Mouse (Mus musculus): ENCODE results near the gene Ccnq. TPM values are rescaled to one million over a fixed set of nuclear protein-coding genes. Genes with fewer than 3 reads are reported as not detected.

The Ccnq gene
- total and polyA plus RNA-seq, 3 experiments, result 47.7 to 63.5 (median 55.5) TPM

- DNase-seq (ENCODE audit: extremely low read depth), result peak; percentile 45
- dilution Hi-C loops (cut with MboI; ENCODE audit: extremely low pct_ligation_motif_present, extremely low pct_unique_long_range_greater_than_20kb, low sequenced_read_pairs) (no loop called here), in situ Hi-C loops (cut with MboI; ENCODE audit: low pct_ligation_motif_present, low pct_unique_long_range_greater_than_20kb, low sequenced_read_pairs) (no loop called here)
- peaks cover 9% of the 10 kb centered on the region for H3K27me3 ChIP-seq (replicated peaks)
- H3K27ac ChIP-seq (ENCODE audit: insufficient read depth, low read depth), result no peak overlapping the region
- H3K4me2 ChIP-seq (ENCODE audit: insufficient read depth, low read depth, poor library complexity, severe bottlenecking), result peak overlapping the region; percentile 14
- H3K36me3 ChIP-seq (replicated peaks in 1 of 2; ENCODE audit: control insufficient read depth in 1 of 2, insufficient read depth in 1 of 2, low read length in 1 of 2), result no peaks in the 10 kb centered on the region
- H3K4me3 ChIP-seq (replicated peaks in 1 of 3; ENCODE audit: low read depth in 2 of 3, low read length in 2 of 3, poor library complexity in 1 of 3), result no peak overlapping the region
- H3K9ac ChIP-seq (ENCODE audit: insufficient read depth, low read depth), result no peak overlapping the region
- H3K4me1 ChIP-seq (ENCODE audit: control insufficient read depth in 1 of 2, insufficient read depth in 2 of 2), result peaks cover 4 to 31% of the 10 kb centered on the region in 2 experiments; a peak in 3 of 4 replicates
- TF ChIP-seq IRF4 (IDR thresholded peaks at IDR 0.05; ENCODE audit: low read depth, low read length), result 0 out of 2 replicates have a peak, but pooled peaks have one; percentile 7
- TF ChIP-seq USF2 (conservative IDR thresholded peaks at IDR 0.05; ENCODE audit: low read depth, low read length), result no peak
- TF ChIP-seq RCOR1 (conservative IDR thresholded peaks at IDR 0.05; ENCODE audit: low read depth, low read length), result no peak
- no peak for TF ChIP-seq SMC3 (IDR thresholded peaks at IDR 0.05; ENCODE audit: low read depth, low read length)
- no peaks in the 10 kb centered on the region for H3K9me3 ChIP-seq (replicated peaks; ENCODE audit: low read length)
- no peaks in the 10 kb centered on the region for H3K79me2 ChIP-seq (replicated peaks; ENCODE audit: control insufficient read depth, extremely low read depth, insufficient read depth, poor library complexity, severe bottlenecking)
These were observed 38.0 kb upstream of the Ccnq start for GRCm38 (mm10) chr11:78789370-78790060.

DNA sequence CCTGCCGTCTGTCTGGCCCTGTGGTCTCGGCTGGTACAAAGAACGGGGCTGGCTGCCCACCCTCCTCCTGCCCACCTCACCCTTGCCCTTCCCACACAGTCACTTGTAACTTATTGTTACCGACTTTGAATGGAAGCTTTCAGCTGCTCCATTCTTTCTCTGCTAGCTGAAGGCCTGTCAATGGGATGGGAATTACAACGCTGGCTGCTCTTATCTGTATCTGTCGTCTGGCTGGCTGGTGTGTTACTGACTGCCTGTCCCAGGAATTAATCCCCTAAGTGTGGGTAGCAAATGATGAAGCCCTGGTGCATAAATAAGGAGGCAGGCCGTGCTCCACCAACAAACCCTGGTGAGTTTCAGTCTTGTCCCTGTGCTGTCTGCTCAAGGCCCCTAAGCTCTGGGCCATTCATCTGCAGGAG lies 34.5 kb upstream of the Ccnq start:
- Histone ChIP-seq H3K27me3 (replicated peaks) (peaks cover 6% of the 10 kb centered on the region), H3K9ac (ENCODE audit: insufficient read depth, low read depth) (no peak overlapping the region), H3K36me3 (replicated peaks in 1 of 2; ENCODE audit: control insufficient read depth in 1 of 2, insufficient read depth in 1 of 2, low read length in 1 of 2) (no peaks in the 10 kb centered on the region), H3K4me3 (replicated peaks in 1 of 3; ENCODE audit: low read depth in 2 of 3, low read length in 2 of 3, poor library complexity in 1 of 3) (no peak overlapping the region), H3K79me2 (replicated peaks; ENCODE audit: control insufficient read depth, extremely low read depth, insufficient read depth, poor library complexity, severe bottlenecking) (no peaks in the 10 kb centered on the region), H3K9me3 (replicated peaks; ENCODE audit: low read length) (no peaks in the 10 kb centered on the region), H3K4me1 (ENCODE audit: control insufficient read depth in 1 of 2, insufficient read depth in 2 of 2) (peaks cover 4 to 13% of the 10 kb centered on the region in 2 experiments; a peak in 3 of 4 replicates), H3K27ac (ENCODE audit: insufficient read depth, low read depth) (no peak overlapping the region), H3K4me2 (ENCODE audit: insufficient read depth, low read depth, poor library complexity, severe bottlenecking) (no peak overlapping the region)
- DNase-seq (ENCODE audit: extremely low read depth), result no peak
- dilution Hi-C loops (cut with MboI; ENCODE audit: extremely low pct_ligation_motif_present, extremely low pct_unique_long_range_greater_than_20kb, low sequenced_read_pairs) (no loop called here), in situ Hi-C loops (cut with MboI; ENCODE audit: low pct_ligation_motif_present, low pct_unique_long_range_greater_than_20kb, low sequenced_read_pairs) (no loop called here)
- TF ChIP-seq NRF1 (IDR thresholded peaks at IDR 0.05; ENCODE audit: low read depth, low read length), result no peak

DNA sequence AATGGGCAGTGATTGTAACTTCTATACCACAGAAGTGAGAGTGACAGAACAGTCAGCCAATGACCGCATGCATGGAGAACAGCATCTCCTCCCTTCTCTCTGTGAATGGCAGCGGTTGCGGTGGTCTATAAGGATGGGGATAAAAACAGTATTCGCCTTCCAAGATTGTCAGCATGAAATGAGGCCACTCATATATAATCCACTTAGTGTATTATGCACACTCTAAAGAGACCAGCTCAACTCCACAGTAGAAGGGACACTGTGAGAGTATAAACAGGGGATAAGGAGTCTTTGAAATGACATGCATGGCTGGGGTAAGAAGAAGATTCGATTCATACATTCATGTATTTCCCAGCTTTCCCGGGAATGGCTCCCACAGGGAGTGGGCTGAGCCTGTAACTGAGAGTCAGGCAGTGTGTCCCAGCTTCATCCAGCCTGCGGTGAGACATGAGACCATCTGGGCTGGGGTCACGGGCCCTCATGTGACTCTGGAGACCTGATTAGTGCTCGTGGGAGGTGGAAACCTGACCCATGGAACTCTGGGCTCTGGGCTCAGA lies 31.3 kb upstream of the Ccnq start:
- no peaks in the 10 kb centered on the region for H3K36me3 ChIP-seq (replicated peaks in 1 of 2; ENCODE audit: control insufficient read depth in 1 of 2, insufficient read depth in 1 of 2, low read length in 1 of 2)
- H3K4me2 ChIP-seq (ENCODE audit: insufficient read depth, low read depth, poor library complexity, severe bottlenecking), result no peak overlapping the region
- H3K4me3 ChIP-seq (replicated peaks in 1 of 3; ENCODE audit: low read depth in 2 of 3, low read length in 2 of 3, poor library complexity in 1 of 3), result no peak overlapping the region
- no peak for DNase-seq (ENCODE audit: extremely low read depth)
- in situ Hi-C loops (cut with MboI; ENCODE audit: low pct_ligation_motif_present, low pct_unique_long_range_greater_than_20kb, low sequenced_read_pairs) (no loop called here), dilution Hi-C loops (cut with MboI; ENCODE audit: extremely low pct_ligation_motif_present, extremely low pct_unique_long_range_greater_than_20kb, low sequenced_read_pairs) (no loop called here)
- H3K27me3 ChIP-seq (replicated peaks), result peaks cover 11% of the 10 kb centered on the region
- H3K27ac ChIP-seq (ENCODE audit: insufficient read depth, low read depth), result no peak overlapping the region
- no peaks in the 10 kb centered on the region for H3K9me3 ChIP-seq (replicated peaks; ENCODE audit: low read length)
- no peak for TF ChIP-seq POLR2AphosphoS2 (IDR thresholded peaks at IDR 0.05; ENCODE audit: low read depth, low read length)
- H3K9ac ChIP-seq (ENCODE audit: insufficient read depth, low read depth), result no peak overlapping the region
- H3K4me1 ChIP-seq (ENCODE audit: control insufficient read depth in 1 of 2, insufficient read depth in 2 of 2), result peaks cover 0 to 3% of the 10 kb centered on the region in 2 experiments; a peak in 1 of 4 replicates
- H3K79me2 ChIP-seq (replicated peaks; ENCODE audit: control insufficient read depth, extremely low read depth, insufficient read depth, poor library complexity, severe bottlenecking), result no peaks in the 10 kb centered on the region

Data from CH12.LX (cell line).